Mouse (Mus musculus): Measurements from ENCODE around the gene Klf12.

- TF ChIP-seq USF1 (IDR thresholded peaks at IDR 0.05; ENCODE audit: low read depth): no peak
- TF ChIP-seq POLR2A (IDR thresholded peaks at IDR 0.05; ENCODE audit: insufficient read length, low read depth): no peak
- no peak for TF ChIP-seq MYOG (IDR thresholded peaks at IDR 0.05; ENCODE audit: control insufficient read depth in 1 of 3, insufficient read depth in 1 of 3, insufficient read length in 2 of 3, low read depth in 2 of 3)
- no peak for TF ChIP-seq TCF3 (IDR thresholded peaks at IDR 0.05; ENCODE audit: insufficient read length, low read depth)
Measured at GRCm38 (mm10) chr14:100322012-100322411, 37.5 kb upstream of the Klf12 start.
